Mouse (Mus musculus): ENCODE data around the gene Crym. TPM values are rescaled to one million over a fixed set of nuclear protein-coding genes. Genes with fewer than 3 reads are reported as not detected.

The Crym gene
- polyA plus RNA-seq, 1 experiment from 2014 or later, result 6.1 TPM

- no peak overlapping the region for H3K27ac ChIP-seq
- WGBS, result 8% methylated on average over 2 of the region's 2 CpGs
- ATAC-seq (ENCODE audit: low FRiP score, low read depth), result no peak
Measured at GRCm38 (mm10) chr7:120156841-120157409, 45.0 kb downstream of the Crym start.

GRCm38 (mm10) chr7:120150898-120151297 lies 51.0 kb downstream of the Crym start:
- Histone ChIP-seq H3K36me3 (no peaks in the 10 kb centered on the region), H3K27ac (no peak overlapping the region), H3K4me2 (replicated peaks) (no peak overlapping the region), H3K4me3 (no peak overlapping the region), H3K9me3 (no peaks in the 10 kb centered on the region), H3K27me3 (replicated peaks) (no peaks in the 10 kb centered on the region), H3K4me1 (no peaks in the 10 kb centered on the region), H3K9ac (no peak overlapping the region)
- WGBS, result 83% methylated on average over 2 of the region's 2 CpGs
- no peak for ATAC-seq (ENCODE audit: low FRiP score, low read depth)

More at GRCm38 (mm10) chr7:120156841-120157409, 45.0 kb downstream of the Crym start:
- Histone ChIP-seq H3K9me3 (no peaks in the 10 kb centered on the region), H3K27me3 (replicated peaks) (no peaks in the 10 kb centered on the region), H3K4me1 (peaks cover 20% of the 10 kb centered on the region), H3K4me2 (replicated peaks) (no peak overlapping the region), H3K9ac (no peak overlapping the region), H3K4me3 (no peak overlapping the region), H3K36me3 (no peaks in the 10 kb centered on the region)

GRCm38 (mm10) chr7:120150257-120150656 lies 51.7 kb downstream of the Crym start:
- WGBS, result 25% methylated on average over 3 of the region's 3 CpGs
- no peaks in the 10 kb centered on the region for H3K9me3 ChIP-seq
- H3K9ac ChIP-seq, result no peak overlapping the region
- no peaks in the 10 kb centered on the region for H3K36me3 ChIP-seq
- no peak overlapping the region for H3K4me2 ChIP-seq (replicated peaks)
- ATAC-seq (ENCODE audit: low FRiP score, low read depth), result no peak
- no peaks in the 10 kb centered on the region for H3K27me3 ChIP-seq (replicated peaks)
- H3K27ac ChIP-seq, result no peak overlapping the region
- no peaks in the 10 kb centered on the region for H3K4me1 ChIP-seq
- no peak overlapping the region for H3K4me3 ChIP-seq

- Histone ChIP-seq H3K9me3 (no peaks in the 10 kb centered on the region), H3K4me1 (no peaks in the 10 kb centered on the region), H3K9ac (no peak within 1 kb of the TSS), H3K27me3 (replicated peaks) (no peaks in the 10 kb centered on the region), H3K4me2 (replicated peaks) (no peak within 1 kb of the TSS), H3K4me3 (no peak within 1 kb of the TSS), H3K27ac (no peak within 1 kb of the TSS), H3K36me3 (no peaks in the 10 kb centered on the region)
- ATAC-seq (ENCODE audit: low FRiP score, low read depth), result no peak
- 81% methylated on average over 9 of the region's 9 CpGs for WGBS
Measured at GRCm38 (mm10) chr7:120145191-120145590, 56.7 kb downstream of the Crym start, which contains the start of gene Zp2. Zp2 (minus strand) TSS chr7:120145291.

- no peak overlapping the region for H3K4me2 ChIP-seq (replicated peaks)
- H3K36me3 ChIP-seq, result no peaks in the 10 kb centered on the region
- H3K9ac ChIP-seq, result no peak overlapping the region
- ATAC-seq (ENCODE audit: low FRiP score, low read depth), result no peak
- H3K9me3 ChIP-seq, result no peaks in the 10 kb centered on the region
- H3K27me3 ChIP-seq (replicated peaks), result no peaks in the 10 kb centered on the region
- H3K27ac ChIP-seq, result no peak overlapping the region
- 91% methylated on average over 1 of the region's 1 CpGs for WGBS
- H3K4me1 ChIP-seq, result no peaks in the 10 kb centered on the region
- H3K4me3 ChIP-seq, result no peak overlapping the region
Measured at GRCm38 (mm10) chr7:120142743-120143142, 59.2 kb downstream of the Crym start.

Other genes with a start within 250 kb of the Crym start
- 0.05 TPM in 1 of 2 replicates, not detected in the other for gene Dnah3, start 106.8 kb downstream of the Crym start, polyA plus RNA-seq (2016; fragmentation: Nextera tagmentation; extraction: Ambion mirVana)
- 19.1 and 20.3 TPM in 2 replicates for gene Tmem159, start 99.8 kb downstream of the Crym start, polyA plus RNA-seq (2016; fragmentation: Nextera tagmentation; extraction: Ambion mirVana)
- not detected in 2 replicates for gene Zp2, start 56.8 kb downstream of the Crym start, polyA plus RNA-seq (2016; fragmentation: Nextera tagmentation; extraction: Ambion mirVana)
- gene Anks4b, start 28.3 kb downstream of the Crym start, polyA plus RNA-seq (2016; fragmentation: Nextera tagmentation; extraction: Ambion mirVana), result 0.06 TPM in 1 of 2 replicates, not detected in the other
- gene Abca14, start 1.9 kb upstream of the Crym start, polyA plus RNA-seq (2016; fragmentation: Nextera tagmentation; extraction: Ambion mirVana), result not detected in 2 replicates
- not detected in 2 replicates for gene Abca15, start 126.6 kb upstream of the Crym start, polyA plus RNA-seq (2016; fragmentation: Nextera tagmentation; extraction: Ambion mirVana)
- gene Abca16, start 207.5 kb upstream of the Crym start, polyA plus RNA-seq (2016; fragmentation: Nextera tagmentation; extraction: Ambion mirVana), result not detected in 2 replicates